Mouse (Mus musculus) adipocyte (in vitro differentiated cells): ENCODE measurements at regions not wholly inside any gene's neighbourhood (a gene's known extent, or its start where the extent isn't known, plus 50 kb on each side); places are given as distances from the start of the nearest gene placed in this dataset.

Experiments
- DNase-seq: peaks from one replicate; pipeline ENCODE4 v3.0.0-alpha.2; 2016; ENCODE audit warnings: low spot score

- DNase-seq: no peak
Observed at GRCm38 (mm10) chr16:51457166-51457565, 573.9 kb upstream of the Cblb start.

DNA sequence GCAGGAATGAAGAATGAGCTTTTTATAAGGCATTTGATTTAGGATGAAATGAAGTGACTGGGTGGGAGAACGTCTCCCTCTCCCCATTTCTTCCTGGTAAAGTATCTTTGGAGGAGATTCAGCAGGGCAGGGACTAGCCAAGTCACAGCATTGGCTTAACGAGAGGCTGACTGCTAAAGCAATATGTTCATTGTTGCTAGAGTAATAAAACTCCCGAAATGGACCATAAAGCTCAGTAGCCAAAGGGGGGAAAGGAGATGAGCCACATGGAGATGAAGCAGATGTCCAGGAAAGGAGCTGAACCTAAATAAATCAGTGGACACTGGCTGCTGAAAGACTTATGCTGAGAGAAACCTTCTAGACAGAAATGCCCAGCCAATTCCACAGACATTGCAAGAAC lies 555.3 kb upstream of the Cblb start:
- DNase-seq: no peak

DNA sequence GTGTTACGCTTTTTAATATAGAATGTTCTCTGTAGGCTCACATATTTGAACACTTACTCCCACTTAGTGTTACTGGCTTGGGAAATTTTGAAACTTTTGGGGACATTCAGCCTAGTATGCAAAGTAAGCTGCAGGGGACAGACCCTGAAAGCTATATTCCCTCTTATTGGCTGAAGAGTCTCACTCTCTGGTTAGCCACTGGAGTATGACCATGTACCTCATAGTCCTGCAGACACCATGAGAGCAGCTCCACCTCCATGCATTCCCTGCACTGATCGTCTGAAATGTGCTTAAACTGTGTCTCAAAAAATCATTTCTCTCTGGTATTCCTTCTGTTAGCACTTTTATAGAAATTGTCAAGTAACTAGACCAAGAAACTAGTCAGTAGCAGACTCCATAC lies 534.9 kb upstream of the Cblb start:
- no peak for DNase-seq

- no peak for DNase-seq
Observed at GRCm38 (mm10) chr16:51497777-51498176, 533.2 kb upstream of the Cblb start.

- no peak for DNase-seq
Observed at GRCm38 (mm10) chr16:51517079-51517478, 513.9 kb upstream of the Cblb start.

DNA sequence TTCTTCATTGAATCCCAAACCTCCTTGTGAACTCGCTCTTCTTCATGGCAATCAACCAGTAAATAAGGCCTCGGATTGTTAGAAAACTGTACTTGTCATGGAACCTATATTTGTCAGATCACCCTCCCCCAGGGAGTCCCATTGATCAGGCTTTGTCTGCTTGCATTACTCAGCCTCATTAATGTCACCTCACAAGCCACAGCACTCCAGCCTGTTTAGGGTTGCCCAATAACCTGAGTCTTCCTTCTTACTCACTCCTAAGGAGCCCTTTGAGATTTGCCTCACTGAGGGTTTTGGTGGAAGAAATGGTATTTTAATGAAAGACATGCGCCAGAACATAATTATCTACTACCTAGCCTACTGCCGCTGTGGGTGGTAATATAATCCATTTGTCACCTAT lies 510.3 kb upstream of the Cblb start:
- no peak for DNase-seq

- DNase-seq: no peak
Observed at GRCm38 (mm10) chr16:51521317-51522092, 509.5 kb upstream of the Cblb start.

GRCm38 (mm10) chr16:51524023-51524422 lies 507.0 kb upstream of the Cblb start:
- no peak for DNase-seq

DNA sequence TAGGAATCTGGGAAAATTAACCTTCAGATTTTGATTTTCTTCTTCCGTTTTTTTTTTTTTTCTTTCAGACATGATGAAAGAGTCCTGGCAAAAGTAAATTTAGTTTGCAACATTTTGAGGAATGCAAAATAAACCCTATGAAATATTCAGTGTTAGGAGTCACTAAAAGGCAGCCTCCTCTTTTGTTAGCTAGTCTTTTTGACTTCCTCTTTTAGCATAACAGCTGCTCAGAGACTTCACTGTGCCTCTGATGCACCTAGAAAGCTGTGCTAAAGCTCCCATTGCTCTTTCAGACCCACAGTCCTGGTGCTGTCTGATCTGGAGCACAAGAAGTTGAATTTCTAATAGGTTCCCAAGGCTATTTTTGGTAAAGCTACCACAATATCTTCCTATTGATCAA lies 498.5 kb upstream of the Cblb start:
- DNase-seq: no peak

GRCm38 (mm10) chr16:51543769-51544168 lies 487.3 kb upstream of the Cblb start:
- no peak for DNase-seq

DNA sequence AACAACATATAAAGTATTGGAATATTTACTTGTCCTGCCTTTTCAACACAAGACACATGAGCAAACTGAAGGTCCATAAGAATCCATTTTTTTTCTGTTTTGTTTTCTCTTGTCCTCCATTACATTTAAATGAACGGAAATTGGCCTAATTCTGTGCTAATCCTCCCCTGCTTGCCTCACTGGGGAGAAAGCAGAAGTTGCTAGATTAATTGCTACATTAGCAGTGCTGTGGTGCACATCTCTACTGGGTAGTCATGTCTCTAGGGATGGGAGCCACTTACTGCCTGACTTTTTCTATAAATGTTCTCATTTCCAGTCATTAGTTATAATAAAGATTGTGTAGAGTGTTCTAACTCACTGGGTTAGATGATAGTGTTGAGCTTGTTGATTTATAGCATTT lies 484.0 kb upstream of the Cblb start:
- DNase-seq: no peak

- no peak for DNase-seq
Observed at GRCm38 (mm10) chr16:51562866-51563658, 468.0 kb upstream of the Cblb start.

DNA sequence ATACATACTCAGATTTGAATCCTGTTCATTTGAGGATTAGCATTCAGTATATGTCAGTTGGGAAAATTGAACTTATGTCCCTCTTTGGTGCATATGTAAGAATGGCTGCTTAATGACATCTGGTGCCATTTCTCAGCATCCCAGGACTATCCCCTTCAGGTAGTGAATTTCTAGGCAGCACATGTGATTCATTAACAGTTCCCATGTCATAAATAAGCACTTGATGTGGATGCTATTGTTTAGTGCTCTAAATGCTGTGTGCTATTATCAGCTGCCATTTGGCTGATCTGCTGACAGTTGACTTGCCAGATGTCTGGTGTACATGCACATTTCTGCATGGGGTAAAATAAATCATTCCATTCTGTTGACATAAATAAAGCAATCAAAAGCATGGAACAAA lies 467.0 kb upstream of the Cblb start:
- DNase-seq: no peak

DNA sequence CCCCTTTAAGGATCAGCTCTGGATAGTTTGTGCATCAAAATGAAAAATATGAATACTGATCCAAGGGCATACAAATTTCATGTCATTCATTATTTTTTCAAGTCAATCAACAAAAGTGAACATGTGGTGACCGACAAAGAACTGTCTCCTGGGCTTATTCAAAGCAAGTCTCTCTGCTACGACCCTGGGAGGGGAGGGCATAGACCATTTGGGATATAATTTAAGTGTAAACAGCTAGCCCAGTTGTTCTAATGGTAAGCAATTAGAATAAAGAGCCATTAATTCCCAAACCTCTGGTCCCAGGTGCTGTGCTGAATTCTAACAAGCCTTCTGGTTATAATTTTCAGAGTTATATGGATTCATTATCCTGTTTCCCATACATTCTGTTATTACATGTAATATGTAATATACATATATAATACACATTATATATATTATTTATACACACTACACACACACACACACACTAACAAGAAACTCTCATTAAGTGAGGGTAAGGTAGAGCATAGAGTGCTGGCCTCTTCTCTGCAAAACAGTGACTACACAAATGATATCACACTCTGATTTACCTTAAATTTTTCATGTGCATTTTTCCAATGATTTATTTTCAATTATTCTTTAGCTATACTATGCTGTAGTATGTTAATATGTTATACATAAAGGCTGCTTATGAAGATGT lies 453.0 kb upstream of the Cblb start:
- DNase-seq: no peak

DNA sequence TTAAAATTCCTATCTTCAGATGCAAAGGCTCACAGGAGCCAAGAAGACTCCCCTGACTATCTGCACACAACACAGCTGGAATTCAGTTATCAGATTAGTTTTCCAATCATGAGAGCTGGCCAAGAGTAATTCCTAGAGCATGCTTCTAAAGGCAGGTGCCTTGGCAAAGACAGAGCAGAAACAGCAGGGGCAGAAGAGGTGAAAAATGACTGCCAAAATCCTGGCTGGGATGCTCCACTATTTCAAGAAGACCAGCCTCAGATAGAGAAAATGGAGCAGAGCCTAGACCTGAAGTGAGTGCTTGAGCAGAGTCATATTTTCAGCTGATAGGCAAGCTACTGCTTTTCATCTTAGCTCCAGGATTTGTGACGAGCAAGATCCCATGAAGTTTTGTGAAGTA lies 450.5 kb upstream of the Cblb start:
- DNase-seq: no peak

GRCm38 (mm10) chr16:51589924-51590397 lies 441.1 kb upstream of the Cblb start:
- no peak for DNase-seq

- no peak for DNase-seq
Observed at GRCm38 (mm10) chr16:51617579-51617978, 413.4 kb upstream of the Cblb start.

- no peak for DNase-seq
Observed at GRCm38 (mm10) chr16:51646646-51647045, 384.4 kb upstream of the Cblb start.

GRCm38 (mm10) chr16:51650100-51650499 lies 380.9 kb upstream of the Cblb start:
- no peak for DNase-seq

DNA sequence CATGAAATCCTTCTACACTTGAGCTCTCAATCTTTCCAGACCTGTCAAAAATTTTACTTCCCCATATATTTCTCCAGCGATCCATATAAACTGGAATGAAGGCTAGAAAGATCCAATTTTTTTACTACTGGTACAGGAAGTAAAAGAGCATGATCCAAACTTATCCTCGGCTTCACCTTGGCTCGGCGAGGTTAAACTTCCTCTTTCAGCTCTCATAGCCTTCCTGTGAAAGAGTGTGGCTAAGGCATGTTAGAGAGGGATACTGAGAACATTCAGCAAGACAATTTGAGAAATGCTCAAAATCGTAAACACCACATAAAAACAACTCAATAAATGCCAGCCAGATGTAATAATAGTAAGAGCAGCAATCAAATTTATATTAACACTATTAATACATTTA lies 380.3 kb upstream of the Cblb start:
- no peak for DNase-seq

GRCm38 (mm10) chr16:51661693-51662092 lies 369.3 kb upstream of the Cblb start:
- DNase-seq: no peak

DNA sequence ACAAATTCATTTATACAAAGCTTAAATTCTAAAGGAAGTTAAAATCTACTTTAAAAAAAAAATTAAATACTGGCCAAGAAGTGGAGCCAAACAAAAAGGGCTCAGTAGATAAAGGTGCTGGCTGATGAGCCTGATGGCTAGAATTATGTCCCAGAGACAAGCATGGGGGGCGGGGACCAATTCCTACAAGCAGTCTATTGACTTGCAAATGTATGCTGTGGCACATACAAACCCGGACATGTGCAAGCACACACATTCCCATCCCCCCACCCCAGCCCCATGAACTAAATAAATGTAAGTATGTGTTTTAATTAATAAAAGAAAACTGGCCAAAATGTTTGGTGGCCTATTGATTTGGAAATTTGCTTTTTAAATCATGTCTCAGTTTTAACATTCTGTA lies 366.7 kb upstream of the Cblb start:
- no peak for DNase-seq

- no peak for DNase-seq
Observed at GRCm38 (mm10) chr16:51675101-51675500, 355.9 kb upstream of the Cblb start.
